Mouse (Mus musculus): ENCODE results near the gene Gm44596.

Gm44596 gene

GRCm38 (mm10) chr6:128381254-128381653, 6.0 kb downstream of the Gm44596 start:
- DNase-seq = no peak

GRCm38 (mm10) chr6:128383752-128384151, 8.4 kb downstream of the Gm44596 start:
- DNase-seq = no peak

GRCm38 (mm10) chr6:128385026-128385425, 9.7 kb downstream of the Gm44596 start:
- no peak for DNase-seq

DNA sequence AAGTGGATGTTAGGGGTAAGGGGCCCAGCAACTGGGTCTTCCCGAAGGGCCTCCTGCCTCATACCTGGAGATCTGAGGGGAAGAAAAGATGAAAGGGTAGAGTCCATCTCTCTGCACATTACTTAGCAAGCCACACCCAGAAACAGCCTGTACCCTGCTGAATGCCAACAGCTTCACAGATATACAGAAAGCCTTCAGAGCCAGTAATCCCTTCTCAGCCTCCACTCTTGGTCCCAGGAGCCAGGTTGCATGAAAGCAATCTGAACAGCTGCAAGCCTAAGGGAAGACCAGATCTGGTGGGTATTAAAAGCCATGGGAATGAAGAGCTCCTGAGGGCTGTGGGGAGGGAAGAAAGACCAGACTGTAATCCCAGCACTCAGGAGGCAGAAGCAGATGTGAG, 13.9 kb downstream of the Gm44596 start:
- DNase-seq = no peak

- no peak for DNase-seq
Measured at GRCm38 (mm10) chr6:128390683-128391082, 15.4 kb downstream of the Gm44596 start.

DNA sequence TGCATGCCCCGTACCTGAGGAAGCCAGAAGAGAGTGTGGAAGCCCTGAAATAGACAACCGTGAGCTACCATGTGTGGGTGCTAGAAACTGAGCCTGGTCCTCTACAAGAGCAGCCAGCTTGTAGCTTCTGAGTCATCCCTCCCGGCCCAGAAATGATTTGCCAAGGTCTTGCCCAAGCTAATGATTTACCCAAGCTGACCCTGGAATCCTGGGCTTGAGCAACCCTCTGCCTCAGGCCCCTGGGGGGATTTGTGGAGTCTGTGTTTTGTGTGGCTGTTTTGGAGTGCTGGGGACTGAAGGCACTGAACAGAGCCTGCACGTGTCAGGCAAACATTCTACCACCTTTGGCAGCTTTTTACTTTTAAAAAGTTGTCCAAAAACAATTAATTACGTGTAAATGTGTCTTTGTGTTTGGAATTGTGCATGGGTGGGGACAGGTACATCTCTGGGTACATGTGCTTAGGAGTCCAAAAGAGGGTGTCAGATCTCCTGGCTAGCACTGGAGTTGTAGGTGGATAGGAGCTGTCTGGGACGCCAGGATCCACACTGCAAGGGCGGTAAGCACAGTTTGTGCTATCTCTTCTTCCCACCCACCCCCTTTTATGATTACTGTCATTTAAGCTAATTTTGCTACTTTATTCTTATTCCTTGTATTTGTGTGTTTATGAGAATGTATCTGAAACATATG, 22.4 kb downstream of the Gm44596 start:
- DNase-seq = no peak

DNA sequence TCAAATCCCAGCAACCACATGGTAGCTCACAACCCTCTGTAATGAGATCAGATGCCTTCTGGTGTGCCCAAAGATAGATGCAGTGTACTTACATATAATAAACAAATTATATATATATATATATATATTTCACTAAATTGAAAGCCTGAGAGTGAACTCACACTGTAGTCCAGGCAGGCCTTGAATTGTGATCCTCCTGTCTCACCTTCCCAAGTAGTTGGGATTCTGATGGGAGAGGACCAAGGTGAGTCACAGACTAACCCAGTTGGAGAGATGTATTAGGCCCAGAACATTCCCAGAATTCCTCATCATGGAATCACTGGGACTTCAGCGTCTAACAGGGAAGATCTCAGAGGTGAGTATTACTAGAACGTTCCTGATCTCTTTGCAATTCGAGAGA, 23.7 kb downstream of the Gm44596 start, which contains the start of gene Nrip2:
TSS of gene Nrip2 (plus strand) at position 301 of the 400 bp plus-strand sequence.
- no peak for DNase-seq

DNA sequence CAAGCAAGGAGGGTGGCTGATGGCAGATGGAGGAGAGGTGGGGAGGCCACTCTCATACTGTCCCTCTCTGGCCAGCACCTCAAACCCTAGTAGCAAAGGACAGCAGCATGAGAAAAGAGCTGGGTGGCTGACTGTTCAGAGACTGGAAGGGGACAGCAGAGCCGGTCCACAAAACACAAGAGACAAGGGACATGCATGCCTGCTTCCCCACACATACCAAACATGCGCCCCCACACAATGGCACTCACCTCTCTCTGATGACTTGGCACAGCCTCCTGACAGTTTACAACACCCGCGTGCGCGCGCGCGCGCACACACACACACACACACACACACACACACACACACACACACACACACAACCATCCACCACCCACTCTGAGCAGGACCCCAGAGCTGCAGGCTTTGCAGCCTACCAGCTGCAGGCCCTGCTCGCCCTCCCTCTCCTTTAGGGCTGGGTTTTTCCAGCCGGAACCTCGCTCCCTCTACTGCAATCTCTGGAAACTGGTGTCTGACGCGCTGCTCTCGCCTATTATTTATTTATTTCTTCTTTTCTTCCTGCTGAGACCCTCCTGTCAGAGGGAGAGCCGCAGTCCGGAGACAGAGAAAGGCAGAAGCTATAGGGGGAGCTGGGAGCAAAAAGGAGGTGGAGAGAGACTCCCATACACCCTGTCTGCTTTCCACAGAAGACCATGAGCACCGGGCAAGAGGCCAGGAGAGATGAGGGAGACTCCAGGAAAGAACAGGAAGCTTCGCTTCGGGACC, 24.3 kb downstream of the Gm44596 start:
- peak; percentile 78 for DNase-seq

DNA sequence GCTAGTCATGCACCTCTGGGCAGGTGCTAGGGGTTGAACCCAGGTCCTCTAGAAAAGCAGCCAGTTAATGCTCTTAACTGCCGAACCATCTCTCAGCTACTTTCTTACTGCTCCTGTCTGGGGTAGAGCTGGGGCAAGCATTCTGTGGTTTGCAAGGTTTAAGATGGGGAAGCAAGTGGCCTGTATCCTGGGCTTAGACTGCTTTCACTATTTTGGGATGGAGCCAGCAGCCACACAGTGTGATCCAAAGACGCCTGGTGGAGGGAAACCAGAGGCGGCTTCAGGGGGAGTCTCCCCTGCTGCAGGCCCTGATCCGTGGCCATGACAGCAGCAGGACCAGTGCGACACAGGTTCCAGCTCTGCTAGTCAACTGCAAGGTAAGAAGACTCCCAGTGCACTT, 29.4 kb downstream of the Gm44596 start:
- no peak for DNase-seq

DNA sequence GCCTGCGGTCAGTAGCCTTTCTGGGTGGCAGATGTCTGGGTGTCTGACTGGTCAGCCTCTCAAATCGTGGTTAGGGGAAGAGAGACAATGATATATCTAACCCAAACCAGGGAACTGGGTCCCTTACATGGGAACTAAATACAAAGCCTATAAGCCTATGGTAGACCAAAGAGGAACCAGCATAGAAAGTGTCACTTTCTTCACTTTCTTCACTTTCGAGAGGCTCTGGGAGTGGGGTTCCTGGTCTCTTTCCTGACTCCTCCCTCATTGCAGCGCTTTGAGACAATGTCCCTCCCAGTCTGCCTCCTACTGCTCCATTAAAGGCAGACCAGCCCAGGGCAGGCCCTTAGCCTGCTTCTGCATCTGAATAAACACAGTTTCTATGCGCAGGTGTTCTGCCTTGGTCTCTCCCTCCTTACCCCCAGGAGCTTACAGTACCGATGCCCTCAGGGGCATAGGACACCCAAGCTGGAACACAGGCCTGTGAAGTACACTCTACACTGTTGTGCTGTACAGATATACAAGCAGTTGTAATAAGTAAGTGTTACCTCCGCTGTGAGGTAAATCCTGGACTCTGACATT, 33.3 kb downstream of the Gm44596 start:
- no peak for DNase-seq

- DNase-seq = no peak
Measured at GRCm38 (mm10) chr6:128410305-128410704, 35.0 kb downstream of the Gm44596 start.

DNA sequence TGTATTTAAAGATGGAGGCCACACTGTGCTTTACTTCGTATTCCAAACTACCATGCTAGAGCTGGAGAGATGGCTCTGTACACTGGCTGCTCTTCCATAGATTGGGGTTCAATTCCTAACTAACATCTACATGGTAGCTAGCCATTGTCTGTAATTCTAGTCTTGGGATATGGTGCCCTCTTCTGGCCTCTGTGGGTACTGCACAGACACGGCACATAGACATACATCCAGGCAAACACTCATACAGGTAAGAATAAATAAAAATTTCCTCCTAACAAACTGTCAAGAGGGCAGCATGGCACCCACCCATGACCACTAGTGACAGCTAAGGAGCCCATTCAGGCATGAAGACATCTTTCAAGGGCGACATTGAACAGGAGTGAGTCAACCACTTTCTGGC, 35.8 kb downstream of the Gm44596 start:
- peak; percentile 69 for DNase-seq

DNA sequence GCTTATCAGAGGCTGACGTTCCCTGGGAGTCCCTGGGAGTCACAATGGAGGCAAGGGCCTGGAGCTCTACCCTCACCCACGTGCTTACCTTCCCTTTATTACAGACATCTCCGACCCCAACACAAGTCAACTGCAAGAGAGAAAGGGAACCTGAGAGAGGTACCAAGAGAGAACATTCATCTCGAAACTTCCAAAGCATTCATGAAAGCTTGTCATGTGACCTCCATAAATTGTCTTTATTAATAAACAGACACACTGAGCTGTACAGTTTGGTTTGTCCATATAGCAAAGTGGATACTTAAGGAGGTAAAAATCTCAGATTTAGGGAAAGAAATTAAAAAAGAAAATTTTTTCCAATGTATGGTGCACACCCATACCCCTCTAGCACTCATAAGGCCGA, 40.9 kb downstream of the Gm44596 start:
- DNase-seq = no peak

DNA sequence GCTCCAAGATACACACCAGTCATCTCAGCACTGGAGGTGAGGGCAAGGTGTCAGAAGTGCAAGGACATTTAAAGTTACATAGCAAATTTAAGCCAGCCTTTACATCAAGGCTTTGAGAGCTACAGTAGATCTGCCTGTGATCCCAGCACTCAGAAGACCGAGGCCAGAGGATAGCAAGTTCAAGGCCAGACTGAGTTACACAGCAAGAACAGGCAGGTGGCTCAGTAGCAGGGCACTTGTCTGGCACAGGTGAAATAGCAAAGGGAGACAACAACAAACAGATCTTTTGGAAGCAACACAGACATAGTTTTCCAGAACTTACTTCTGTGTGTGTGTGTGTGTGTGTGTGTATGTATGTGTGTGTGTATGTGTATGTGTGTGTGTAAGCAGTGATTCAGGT, 42.8 kb downstream of the Gm44596 start:
- no peak for DNase-seq

GRCm38 (mm10) chr6:128421036-128421435, 45.7 kb downstream of the Gm44596 start:
- no peak for DNase-seq

GRCm38 (mm10) chr6:128421480-128421879, 46.2 kb downstream of the Gm44596 start:
- no peak for DNase-seq

- peak; percentile 51 for DNase-seq
Measured at GRCm38 (mm10) chr6:128423496-128424268, 48.4 kb downstream of the Gm44596 start.

DNA sequence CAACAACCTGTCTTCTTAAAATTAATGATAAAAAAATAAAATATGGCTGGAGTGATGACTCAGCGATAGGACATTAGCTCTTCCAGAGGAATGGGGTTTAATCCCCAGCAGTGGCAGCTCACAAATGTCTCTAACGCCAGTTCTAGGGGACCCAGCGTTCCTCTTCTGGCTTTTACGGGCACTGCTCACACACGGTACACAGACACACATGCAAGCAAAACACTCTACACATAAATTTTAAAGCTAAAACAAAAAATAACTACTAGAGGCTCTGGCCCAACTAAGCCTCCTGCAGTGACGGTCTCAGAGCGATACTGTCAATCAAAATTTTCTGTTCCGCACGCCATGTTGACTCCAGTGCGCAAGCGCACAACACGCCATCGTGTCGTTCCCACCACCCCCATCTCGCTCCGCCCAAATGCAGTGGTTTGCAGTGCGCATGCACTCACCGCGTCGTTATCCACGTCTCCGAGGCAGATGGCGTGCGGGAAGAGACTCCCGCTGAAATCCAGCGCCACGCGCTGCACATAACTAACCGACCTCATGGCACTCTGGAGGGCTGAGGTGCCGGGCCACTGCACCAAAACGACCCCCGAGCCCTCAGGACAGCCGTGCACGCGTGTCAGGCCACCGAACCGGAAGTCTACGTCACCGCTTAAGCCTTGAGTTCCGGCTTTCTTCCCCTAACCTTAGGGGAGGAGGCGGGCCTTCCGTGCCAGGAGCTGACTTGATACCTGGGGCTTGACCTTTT, 49.1 kb downstream of the Gm44596 start, which contains the start of gene Itfg2:
TSS of gene Itfg2 (minus strand) at position 663 of the 751 bp plus-strand sequence.
- peak; percentile 97 for DNase-seq

DNA sequence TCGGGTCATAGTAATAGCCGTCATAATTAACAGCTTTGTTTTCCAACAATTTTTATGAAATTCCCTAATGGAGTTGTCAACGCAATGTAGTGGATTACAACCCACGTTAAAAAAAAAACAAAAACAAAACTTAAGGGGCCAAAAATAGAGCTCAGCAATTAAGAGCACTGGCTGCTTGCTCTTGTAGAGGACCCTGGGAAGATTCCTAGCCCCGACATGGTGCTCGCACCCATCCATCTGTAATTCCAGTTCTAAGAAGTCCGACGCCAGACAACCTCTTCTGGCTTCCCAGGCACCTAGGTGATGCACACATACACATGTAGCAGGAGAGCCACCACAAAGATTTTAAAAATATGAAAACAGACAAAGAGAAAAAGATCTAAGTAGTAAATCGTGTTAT, 49.7 kb downstream of the Gm44596 start:
- DNase-seq = peak; percentile 54

DNA sequence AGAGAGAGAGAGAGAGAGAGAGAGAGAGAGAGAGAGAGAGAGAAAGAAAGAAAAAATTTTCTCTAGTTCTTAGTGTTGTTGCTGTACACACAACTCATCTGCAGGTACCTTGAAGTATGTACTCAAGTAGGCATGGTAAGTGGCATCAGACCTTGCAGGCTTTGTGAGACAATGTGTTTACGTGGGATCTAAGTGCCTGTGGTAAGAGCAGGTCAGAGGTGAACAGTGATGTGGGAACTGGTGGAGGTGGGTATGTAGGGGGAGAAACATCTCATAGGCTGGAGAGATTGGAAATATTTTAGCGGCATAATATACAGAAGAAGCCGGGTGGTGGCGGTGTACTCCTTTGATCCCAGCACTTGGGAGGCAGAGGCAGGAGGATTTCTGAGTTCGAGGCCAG, 52.3 kb downstream of the Gm44596 start:
- DNase-seq = no peak

DNA sequence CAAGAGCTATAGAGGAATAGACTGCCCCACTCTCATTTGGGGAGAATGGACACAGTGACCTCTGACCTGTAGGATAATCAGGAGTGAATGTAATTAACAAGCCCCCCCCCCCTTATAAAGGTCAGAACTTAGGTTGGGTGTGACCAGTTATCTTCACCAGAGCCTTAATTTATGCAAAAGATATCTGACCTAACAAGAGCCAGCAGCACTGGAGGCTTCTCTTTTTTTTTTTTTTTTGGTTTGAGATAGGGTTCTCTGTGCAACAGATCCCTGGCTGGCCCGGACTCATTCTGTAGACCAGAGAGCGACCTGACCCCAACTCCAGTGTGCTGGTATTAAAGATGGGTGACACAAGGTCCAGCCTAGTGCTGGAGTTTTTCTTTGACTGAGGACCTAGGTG, 54.0 kb downstream of the Gm44596 start:
- no peak for DNase-seq

DNA sequence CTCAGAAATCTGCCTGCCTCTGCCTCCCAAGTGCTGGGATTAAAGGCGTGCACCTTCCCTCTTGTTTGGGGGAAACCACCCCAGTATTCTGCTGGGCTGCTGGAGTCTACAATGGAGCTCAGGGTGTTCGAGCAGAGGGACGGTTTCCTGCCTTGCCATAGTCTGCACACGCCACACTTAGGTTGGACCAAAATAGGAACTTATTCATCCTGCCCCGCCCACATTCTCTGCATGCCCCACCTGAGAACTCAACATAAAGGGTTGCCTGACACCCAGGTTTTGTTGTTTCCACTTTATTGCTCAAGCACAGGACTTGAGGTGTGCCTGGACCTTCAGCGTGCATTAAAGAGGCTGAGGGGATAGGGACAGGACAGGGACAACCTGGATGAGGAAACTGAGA, 54.5 kb downstream of the Gm44596 start:
- no peak for DNase-seq

Measured in cerebellum, adult 11-12 months (tissue).